Mouse (Mus musculus): ENCODE measurements at regions not wholly inside any gene's neighbourhood (a gene's known extent, or its start where the extent isn't known, plus 50 kb on each side); places are given as distances from the start of the nearest gene placed in this dataset.

GRCm38 (mm10) chr15:97578046-97578445 is 127.6 kb downstream of the Rpap3 start:
- DNase-seq (ENCODE audit: low read depth), result peak; percentile 92

- peak; percentile 46 for DNase-seq (ENCODE audit: low read depth)
Measured at GRCm38 (mm10) chr15:97577196-97577595, 128.4 kb downstream of the Rpap3 start.

GRCm38 (mm10) chr15:97572639-97573038 is 133.0 kb downstream of the Rpap3 start:
- no peak for DNase-seq (ENCODE audit: low read depth)

GRCm38 (mm10) chr15:97571885-97572284 is 133.7 kb downstream of the Rpap3 start:
- no peak for DNase-seq (ENCODE audit: low read depth)

- no peak for DNase-seq (ENCODE audit: low read depth)
Measured at GRCm38 (mm10) chr15:97560096-97560495, 145.5 kb downstream of the Rpap3 start.

GRCm38 (mm10) chr15:97558725-97559124 is 146.9 kb downstream of the Rpap3 start:
- no peak for DNase-seq (ENCODE audit: low read depth)

GRCm38 (mm10) chr15:97548354-97548753 is 157.3 kb downstream of the Rpap3 start:
- no peak for DNase-seq (ENCODE audit: low read depth)

- peak; percentile 29 for DNase-seq (ENCODE audit: low read depth)
Measured at GRCm38 (mm10) chr15:97545034-97545433, 160.6 kb downstream of the Rpap3 start.

GRCm38 (mm10) chr15:97541646-97542045 is 164.0 kb downstream of the Rpap3 start:
- no peak for DNase-seq (ENCODE audit: low read depth)

- peak; percentile 30 for DNase-seq (ENCODE audit: low read depth)
Measured at GRCm38 (mm10) chr15:97536145-97536544, 169.5 kb downstream of the Rpap3 start.

GRCm38 (mm10) chr15:97534878-97535277 is 170.7 kb downstream of the Rpap3 start:
- peak; percentile 74 for DNase-seq (ENCODE audit: low read depth)

- DNase-seq (ENCODE audit: low read depth), result no peak
Measured at GRCm38 (mm10) chr15:97533553-97534291, 171.9 kb downstream of the Rpap3 start.

- peak; percentile 52 for DNase-seq (ENCODE audit: low read depth)
Measured at GRCm38 (mm10) chr15:97532346-97532910, 173.2 kb downstream of the Rpap3 start.

- DNase-seq (ENCODE audit: low read depth), result no peak
Measured at GRCm38 (mm10) chr15:97528291-97529050, 177.2 kb downstream of the Rpap3 start.

GRCm38 (mm10) chr15:97520395-97520794 is 185.2 kb downstream of the Rpap3 start:
- DNase-seq (ENCODE audit: low read depth), result peak; percentile 51

GRCm38 (mm10) chr15:97519919-97520345 is 185.7 kb downstream of the Rpap3 start:
- DNase-seq (ENCODE audit: low read depth), result no peak

GRCm38 (mm10) chr15:97517926-97518325 is 187.7 kb downstream of the Rpap3 start:
- DNase-seq (ENCODE audit: low read depth), result no peak

- no peak for DNase-seq (ENCODE audit: low read depth)
Measured at GRCm38 (mm10) chr15:97517188-97517587, 188.4 kb downstream of the Rpap3 start.

- DNase-seq (ENCODE audit: low read depth), result no peak
Measured at GRCm38 (mm10) chr15:97515773-97516172, 189.9 kb downstream of the Rpap3 start.

GRCm38 (mm10) chr15:97507656-97508306 is 197.8 kb downstream of the Rpap3 start:
- DNase-seq (ENCODE audit: low read depth), result no peak

- no peak for DNase-seq (ENCODE audit: low read depth)
Measured at GRCm38 (mm10) chr15:97507176-97507575, 198.4 kb downstream of the Rpap3 start.

GRCm38 (mm10) chr15:97505715-97506114 is 199.9 kb downstream of the Rpap3 start:
- no peak for DNase-seq (ENCODE audit: low read depth)
